Mouse (Mus musculus): ENCODE results near the gene Kif21b.

DNA sequence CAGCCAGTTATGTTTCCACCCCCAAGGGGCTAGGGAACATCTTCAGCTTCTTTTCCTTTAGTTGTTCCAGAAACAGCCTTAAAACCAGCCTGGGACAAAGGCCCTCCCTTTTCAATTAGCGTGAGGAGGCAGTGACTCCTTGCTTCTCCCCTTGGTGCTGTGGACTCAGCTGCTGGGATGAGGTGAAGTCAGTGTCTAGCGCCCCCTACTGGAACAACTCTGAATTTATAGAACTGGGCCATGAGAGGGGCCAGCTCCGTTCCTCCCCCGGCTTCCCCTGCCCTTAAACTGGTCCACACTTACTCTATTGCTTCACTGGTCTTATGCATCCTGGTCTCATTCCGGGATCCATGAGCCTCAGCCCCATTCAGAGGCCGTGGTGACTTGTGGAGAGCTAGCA is 44.0 kb downstream of the Kif21b start:
- TF ChIP-seq GATA1 (IDR thresholded peaks at IDR 0.05; ENCODE audit: low read length), result no peak
- TF ChIP-seq TAL1 (IDR thresholded peaks at IDR 0.05; ENCODE audit: low read length), result no peak

All from erythroblast, embryonic 14.5 days (primary cell).